Mouse (Mus musculus) liver, adult 2 months (tissue): ENCODE data around the gene Rasa4. TPM values are rescaled to one million over a fixed set of nuclear protein-coding genes. Genes with fewer than 3 reads are reported as not detected.

ENCODE experiments used
- DNase-seq: peaks from one replicate; pipeline ENCODE4 v3.0.0-alpha.2; 2011; ENCODE audit warnings: low read depth, low spot score; ENCODE audit errors: extremely low read depth
- H3K27ac ChIP-seq: fragments of 200-500 bp; replicated peaks from 2 replicates; pipeline ENCODE4 v1.5.1; 2012; ENCODE audit warnings: low read depth, mild to moderate bottlenecking, control low read depth, inconsistent platforms, low read length; ENCODE audit not compliant: insufficient read depth
- H3K27me3 ChIP-seq: fragments of 200-500 bp; 2 replicates; pipeline ENCODE4 v1.6.1; 2012; ENCODE audit warnings: mild to moderate bottlenecking, moderate library complexity, low read length, inconsistent platforms; ENCODE audit not compliant: control insufficient read depth, insufficient read depth
- H3K36me3 ChIP-seq: fragments of 200-500 bp; 2 replicates; pipeline ENCODE4 v1.6.1; 2012; ENCODE audit warnings: low read length, inconsistent platforms; ENCODE audit not compliant: control insufficient read depth, insufficient read depth
- H3K4me1 ChIP-seq: fragments of 200-500 bp; 2 replicates; pipeline ENCODE4 v1.6.1; 2011; ENCODE audit warnings: low read length; ENCODE audit not compliant: control insufficient read depth, insufficient read depth
- H3K4me3 ChIP-seq: fragments of 200-500 bp; 2 replicates; pipeline ENCODE4 v1.5.1; 2011; ENCODE audit warnings: low read depth, mild to moderate bottlenecking, control low read depth, low read length, moderate library complexity; ENCODE audit not compliant: insufficient read depth
- H3K79me2 ChIP-seq: fragments of 200-500 bp; 2 replicates; pipeline ENCODE4 v1.6.1; 2012; ENCODE audit warnings: inconsistent platforms, mild to moderate bottlenecking, low read length, moderate library complexity; ENCODE audit not compliant: control insufficient read depth, insufficient read depth
- H3K9ac ChIP-seq: fragments of 200-500 bp; 2 replicates; pipeline ENCODE4 v1.6.1; 2012; ENCODE audit warnings: low read depth, mild to moderate bottlenecking, control low read depth, inconsistent platforms, low read length
- CTCF ChIP-seq: fragments of 200-500 bp; IDR thresholded peaks from 2 replicates; pipeline ENCODE4 v1.5.1; 2011; ENCODE audit warnings: low read depth, low read length, control low read depth
- POLR2A ChIP-seq: fragments of 200-500 bp; IDR thresholded peaks from 2 replicates; pipeline ENCODE4 v1.6.1; 2011; ENCODE audit warnings: low read length, control low read depth; ENCODE audit not compliant: insufficient read depth; ENCODE audit errors: extremely low read depth
- WGBS: fragments of 180-500 bp; shearing (Covaris S2); methylation state at CpG from one replicate; pipeline ENCODE4 v1.1.7; 2018; 5-methylcytosine and 5-hydroxymethylcytosine counted together
- polyA plus RNA-seq: library from polyadenylated mRNA; depleted of rRNA; stranded (reverse); fragments of >200 nt; gene quantifications from 2 replicates; pipeline ENCODE4 v1.2.3, GENCODE M21; 2012
- total RNA-seq: library from RNA; depleted of rRNA; stranded (reverse); fragments of >200 nt; gene quantifications from 2 replicates; pipeline ENCODE4 v1.2.3, GENCODE M21; 2014

Gene Rasa4
- total and polyA plus RNA-seq, 2 experiments: 1.0 to 2.0 TPM

- peaks cover 5% of the 10 kb centered on the region; the same call in 1 of the 2 replicates for H3K36me3 ChIP-seq
These were observed 52.0 kb downstream of the Rasa4 start, which contains the start of the genes Lrwd1 and Alkbh4 for GRCm38 (mm10) chr5:136135571-136136291. TSS of gene Lrwd1 (minus strand) at chr5:136136074. TSS of gene Alkbh4 (plus strand) at chr5:136136146.

GRCm38 (mm10) chr5:136136292-136136990 is 52.7 kb downstream of the Rasa4 start:
- Histone ChIP-seq H3K4me3 (peak overlapping the region; percentile 72), H3K36me3 (peaks cover 5% of the 10 kb centered on the region; the same call in 1 of the 2 replicates), H3K9ac (peak overlapping the region; percentile 70), H3K79me2 (no peaks in the 10 kb centered on the region), H3K4me1 (peaks cover 6% of the 10 kb centered on the region; the same call in 1 of the 2 replicates), H3K27ac (peak overlapping the region; percentile 61), H3K27me3 (no peaks in the 10 kb centered on the region)
- DNase-seq: no peak
- 4% methylated on average over 20 of the region's 20 CpGs for WGBS
- no peak for TF ChIP-seq POLR2A
- TF ChIP-seq CTCF: no peak

More at GRCm38 (mm10) chr5:136135571-136136291, 52.0 kb downstream of the Rasa4 start, which contains the start of the genes Lrwd1 and Alkbh4:
- TF ChIP-seq POLR2A: peak; percentile 58; the same call in 1 of the 2 replicates
- TF ChIP-seq CTCF: peak; percentile 76
- Histone ChIP-seq H3K4me3 (peak within 1 kb of the TSS; percentile 72), H3K9ac (peak within 1 kb of the TSS; percentile 74), H3K27ac (peak within 1 kb of the TSS; percentile 61), H3K4me1 (peaks cover 6% of the 10 kb centered on the region; the same call in 1 of the 2 replicates), H3K79me2 (no peaks in the 10 kb centered on the region), H3K27me3 (no peaks in the 10 kb centered on the region)
- peak; percentile 89 for DNase-seq
- WGBS: under 1% methylated on average over 60 of the region's 60 CpGs

GRCm38 (mm10) chr5:136137658-136138274 is 54.0 kb downstream of the Rasa4 start:
- Histone ChIP-seq H3K9ac (no peak overlapping the region), H3K4me3 (no peak overlapping the region), H3K36me3 (peaks cover 5% of the 10 kb centered on the region; the same call in 1 of the 2 replicates), H3K4me1 (peaks cover 6% of the 10 kb centered on the region; the same call in 1 of the 2 replicates), H3K27me3 (no peaks in the 10 kb centered on the region), H3K27ac (no peak overlapping the region), H3K79me2 (no peaks in the 10 kb centered on the region)
- 78% methylated on average over 13 of the region's 13 CpGs for whole genome bisulfite sequencing
- DNase-seq: peak; percentile 24
- no peak for TF ChIP-seq POLR2A
- peak; percentile 79 for TF ChIP-seq CTCF

- Histone ChIP-seq H3K36me3 (peaks cover 5% of the 10 kb centered on the region; the same call in 1 of the 2 replicates), H3K9ac (no peak overlapping the region), H3K4me1 (peaks cover 6% of the 10 kb centered on the region; the same call in 1 of the 2 replicates), H3K79me2 (no peaks in the 10 kb centered on the region), H3K27ac (no peak overlapping the region), H3K27me3 (no peaks in the 10 kb centered on the region), H3K4me3 (no peak overlapping the region)
- TF ChIP-seq POLR2A (no peak), CTCF (no peak)
- 91% methylated on average over 13 of the region's 13 CpGs for WGBS
- no peak for DNase-seq
These were observed 55.7 kb downstream of the Rasa4 start for GRCm38 (mm10) chr5:136139393-136139792.

- DNase-seq: peak; percentile 23
- Histone ChIP-seq H3K9ac (no peak overlapping the region), H3K4me1 (peaks cover 3% of the 10 kb centered on the region; the same call in 1 of the 2 replicates), H3K27me3 (no peaks in the 10 kb centered on the region), H3K27ac (no peak overlapping the region), H3K36me3 (peaks cover 5% of the 10 kb centered on the region; the same call in 1 of the 2 replicates), H3K4me3 (no peak overlapping the region), H3K79me2 (no peaks in the 10 kb centered on the region)
- TF ChIP-seq CTCF (no peak), POLR2A (no peak)
- whole genome bisulfite sequencing: 88% methylated on average over 10 of the region's 10 CpGs
These were observed 56.4 kb downstream of the Rasa4 start for GRCm38 (mm10) chr5:136140057-136140482.
